Mouse (Mus musculus) lung, postnatal 36 days (tissue): ENCODE measurements around the gene Cpt1c.

Experiments used
- DNase-seq: peaks from one replicate; pipeline ENCODE4 v3.0.0; 2022; ENCODE audit warnings: mixed read lengths

Cpt1c gene

DNA sequence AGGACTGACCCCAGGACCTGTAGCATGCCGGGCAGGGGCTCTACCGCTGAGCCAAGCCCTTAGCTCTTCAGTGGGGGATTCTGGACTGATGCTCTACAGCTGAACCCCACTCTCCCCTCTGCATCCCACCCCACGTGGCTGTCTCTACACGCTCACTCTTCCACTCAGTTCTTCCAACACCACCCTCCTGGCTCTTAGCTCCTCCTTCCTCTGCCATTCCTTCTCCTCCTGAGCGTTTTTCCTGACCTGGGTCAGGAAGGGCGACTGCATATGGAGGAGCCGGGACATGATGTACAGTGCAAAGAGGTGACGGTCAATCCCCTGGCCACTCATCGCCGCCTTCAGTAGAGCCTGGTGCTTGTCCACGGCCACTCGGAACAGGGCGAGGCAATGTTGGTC is 14.1 kb downstream of the Cpt1c start:
- no peak for DNase-seq

- no peak for DNase-seq
These were observed 14.7 kb downstream of the Cpt1c start for GRCm38 (mm10) chr7:44959874-44960511.

GRCm38 (mm10) chr7:44959281-44959680 is 15.4 kb downstream of the Cpt1c start:
- no peak for DNase-seq

DNA sequence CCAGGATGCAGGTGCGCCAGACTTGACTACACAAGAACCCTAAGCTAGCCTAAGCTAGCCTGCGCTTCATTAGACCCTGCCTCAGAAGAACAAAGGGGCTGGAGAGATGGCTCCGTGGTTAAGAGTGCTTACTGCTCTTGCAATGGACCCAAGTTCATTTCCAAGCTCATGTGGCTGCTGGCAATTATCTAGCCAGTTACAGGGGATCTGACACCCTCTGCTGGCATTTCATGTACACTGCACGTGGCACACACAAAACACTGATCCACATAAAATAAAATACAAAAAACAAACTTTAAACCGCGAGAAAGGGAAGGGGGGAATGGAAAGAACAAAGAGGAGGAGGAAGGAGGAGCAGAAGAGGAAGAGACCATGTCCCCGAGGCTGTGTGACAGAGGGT is 16.4 kb downstream of the Cpt1c start:
- peak; percentile 69 for DNase-seq

DNA sequence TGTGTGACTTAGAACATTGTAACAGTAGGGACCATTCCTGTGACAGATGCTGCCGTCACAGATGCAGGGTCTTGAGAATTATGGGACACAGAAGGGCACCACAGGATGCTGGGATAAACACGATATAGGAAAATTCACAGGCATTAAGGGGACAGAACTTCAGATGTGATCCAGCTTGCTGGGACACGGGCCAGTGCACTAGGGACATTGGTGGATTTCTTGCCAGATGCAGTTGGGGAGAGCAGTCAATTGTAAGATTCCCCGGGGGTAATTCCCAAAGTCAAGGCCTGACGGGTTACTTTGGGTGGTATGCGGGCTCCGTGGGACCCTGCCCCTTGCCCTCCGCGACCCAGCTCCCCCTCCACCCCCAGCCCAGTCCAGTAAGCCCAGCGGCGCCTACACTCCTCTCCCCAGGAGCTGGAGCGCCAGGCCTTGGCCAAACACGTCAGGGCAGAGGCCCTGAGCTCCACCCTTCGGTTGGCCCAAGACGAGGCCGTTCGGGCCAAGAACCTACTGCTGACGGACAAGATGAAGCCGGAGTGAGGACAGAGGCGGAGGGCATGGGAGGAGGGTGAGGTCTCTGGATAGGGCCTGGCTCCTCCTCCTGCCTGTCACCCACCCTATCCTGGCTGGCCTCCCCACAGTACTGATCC is 17.3 kb downstream of the Cpt1c start:
- peak; percentile 69 for DNase-seq

DNA sequence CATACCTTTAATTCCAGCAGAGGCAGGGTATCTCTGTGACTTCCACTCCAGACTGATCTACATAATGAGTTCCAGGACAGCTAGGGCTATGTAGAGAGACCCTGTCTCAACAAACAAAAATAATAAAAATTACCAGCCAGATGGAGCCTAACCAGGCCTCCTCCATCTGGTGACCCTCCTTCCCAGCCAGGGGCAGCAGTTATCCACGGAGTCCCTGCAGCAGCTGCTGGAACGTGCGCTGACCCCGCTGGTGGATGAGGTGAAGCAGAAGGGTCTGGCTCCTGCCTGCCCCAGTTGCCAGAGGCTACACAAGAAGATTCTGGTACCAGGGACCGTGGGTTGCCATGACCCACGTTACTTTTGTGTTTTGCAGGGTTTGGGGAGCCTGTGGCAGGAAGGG is 18.4 kb downstream of the Cpt1c start:
- no peak for DNase-seq

GRCm38 (mm10) chr7:44955628-44956027 is 19.0 kb downstream of the Cpt1c start:
- DNase-seq = peak; percentile 44

DNA sequence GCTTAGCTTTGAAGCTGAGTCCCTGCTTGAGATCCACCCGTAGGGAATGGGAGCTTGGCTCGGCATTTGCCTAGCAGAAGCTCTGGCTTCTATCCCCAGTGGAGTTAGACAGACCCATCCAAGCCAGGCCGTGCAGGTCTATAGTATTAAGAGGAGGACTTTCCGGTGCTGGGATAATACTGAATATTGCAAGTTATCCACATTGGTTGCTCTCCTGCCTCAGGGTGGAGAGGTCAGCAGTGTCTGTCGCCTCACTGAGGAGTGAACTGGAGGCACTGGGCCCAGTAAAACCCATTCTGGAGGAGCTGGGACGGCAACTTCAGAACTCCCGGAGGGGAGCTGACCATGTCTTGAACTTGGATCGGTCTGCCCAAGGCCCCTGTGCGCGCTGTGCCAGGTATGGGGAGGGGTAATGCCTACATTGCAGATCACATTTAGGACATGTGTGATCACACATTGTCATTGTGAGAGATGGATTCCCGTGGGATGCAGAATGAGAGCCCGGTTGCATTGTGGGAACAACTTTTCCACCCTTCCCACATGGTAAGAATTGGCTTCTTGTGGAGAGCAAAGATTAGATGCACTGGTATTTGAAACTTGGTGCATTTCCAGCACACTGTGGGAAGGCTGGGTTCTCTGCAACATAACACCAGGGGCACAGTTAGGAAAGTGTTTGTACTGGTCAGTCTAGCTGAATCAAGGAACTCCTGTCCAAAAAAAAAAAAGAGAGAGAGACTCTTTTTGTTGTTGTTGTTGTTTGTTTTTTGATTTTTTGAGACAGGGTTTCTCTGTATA is 20.4 kb downstream of the Cpt1c start:
- DNase-seq = no peak

DNA sequence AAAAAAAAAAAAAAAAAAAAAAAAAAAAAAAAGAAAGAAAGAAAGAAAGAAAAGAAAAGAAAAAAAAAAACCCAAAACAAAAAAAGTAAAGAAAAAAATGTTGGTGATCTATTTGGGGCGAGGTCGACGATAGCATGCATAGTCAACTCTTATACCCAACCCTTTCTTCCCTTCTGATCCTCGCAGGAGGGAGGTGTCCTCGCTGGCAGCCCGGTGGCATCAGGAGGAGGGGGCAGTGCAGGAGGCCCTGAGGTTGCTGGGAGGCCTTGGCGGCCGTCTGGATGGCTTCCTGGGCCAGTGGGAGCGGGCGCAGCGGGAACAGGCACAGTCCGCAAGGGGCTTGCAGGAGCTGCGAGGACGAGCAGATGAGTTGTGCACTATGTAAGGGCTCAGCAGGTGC is 21.1 kb downstream of the Cpt1c start:
- no peak for DNase-seq

DNA sequence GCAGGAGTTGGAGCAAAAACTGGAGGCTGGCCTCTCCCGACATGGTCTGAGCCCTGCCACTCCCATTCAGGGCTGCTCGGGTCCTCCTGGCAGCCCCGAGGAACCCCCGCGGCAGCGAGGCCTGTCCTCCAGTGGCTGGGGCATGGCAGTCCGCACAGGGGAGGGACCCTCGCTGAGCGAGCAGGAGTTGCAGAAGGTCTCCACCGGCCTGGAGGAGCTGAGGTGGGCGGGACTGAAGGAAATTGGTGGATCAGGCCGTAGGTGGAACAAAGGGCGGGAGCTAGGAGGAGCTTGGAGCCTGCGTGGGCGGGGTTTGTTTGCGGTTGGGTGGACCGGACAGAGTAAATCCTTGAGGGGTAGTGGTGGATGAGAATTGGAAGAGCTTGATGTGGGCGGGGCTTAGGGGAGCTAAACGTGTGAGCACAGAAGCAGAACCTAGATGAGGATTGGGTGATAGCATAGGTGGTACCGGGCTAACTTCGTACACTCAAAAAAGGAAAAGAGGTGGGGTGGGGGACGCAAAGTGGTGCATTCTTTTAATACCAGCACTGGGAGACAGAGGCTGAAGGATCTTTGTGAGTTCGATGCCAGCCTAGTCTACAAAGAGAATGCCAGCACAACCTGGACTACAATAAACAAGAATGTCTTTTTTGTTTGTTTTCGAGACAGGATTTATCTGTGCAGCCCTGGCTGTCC is 21.9 kb downstream of the Cpt1c start:
- DNase-seq = peak; percentile 98

DNA sequence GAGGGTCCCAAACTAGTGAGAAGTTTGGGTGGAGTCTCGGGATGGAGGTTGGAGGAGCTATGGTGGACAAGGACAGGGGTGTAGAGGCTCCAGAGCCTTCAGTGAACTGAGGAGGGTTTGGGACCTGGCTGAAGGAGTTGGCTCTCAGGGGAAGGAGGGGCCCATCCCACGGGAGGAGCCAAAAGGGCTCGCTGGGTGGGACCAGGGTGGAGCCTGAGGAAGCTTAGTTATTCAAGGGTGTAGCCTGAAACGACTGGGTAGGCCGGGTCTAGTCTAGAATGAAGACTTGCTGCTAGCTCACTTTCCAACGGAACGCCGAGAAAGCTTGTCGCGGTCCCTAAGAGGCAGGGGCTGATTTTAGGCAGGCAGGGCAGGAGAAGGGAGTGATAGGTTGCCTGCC is 22.7 kb downstream of the Cpt1c start:
- peak; percentile 93 for DNase-seq

- DNase-seq = no peak
These were observed 24.7 kb downstream of the Cpt1c start for GRCm38 (mm10) chr7:44949922-44950321.

DNA sequence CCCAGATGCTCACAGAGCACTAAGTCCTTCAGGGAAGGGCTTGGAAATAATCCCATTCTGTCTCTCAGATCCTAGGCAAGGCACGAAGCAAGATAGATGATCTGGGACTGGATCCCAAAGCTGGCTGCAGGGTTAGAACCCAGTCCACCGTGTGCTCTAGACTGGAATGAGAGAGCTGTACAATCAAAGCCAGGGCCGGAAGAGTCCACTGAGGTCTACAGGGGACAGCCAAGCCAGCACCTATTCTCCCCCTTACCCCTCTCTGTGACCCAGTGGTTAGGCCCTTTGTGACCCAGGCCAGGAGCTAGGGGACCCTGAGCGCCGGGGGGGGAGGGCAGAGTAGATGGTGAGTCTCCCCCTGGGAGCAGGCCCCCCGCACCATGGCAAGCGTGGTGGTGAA is 31.7 kb downstream of the Cpt1c start, which contains the start of gene Tsks:
Tsks (plus strand) TSS at position 301 of the 400 bp plus-strand sequence.
- no peak for DNase-seq

DNA sequence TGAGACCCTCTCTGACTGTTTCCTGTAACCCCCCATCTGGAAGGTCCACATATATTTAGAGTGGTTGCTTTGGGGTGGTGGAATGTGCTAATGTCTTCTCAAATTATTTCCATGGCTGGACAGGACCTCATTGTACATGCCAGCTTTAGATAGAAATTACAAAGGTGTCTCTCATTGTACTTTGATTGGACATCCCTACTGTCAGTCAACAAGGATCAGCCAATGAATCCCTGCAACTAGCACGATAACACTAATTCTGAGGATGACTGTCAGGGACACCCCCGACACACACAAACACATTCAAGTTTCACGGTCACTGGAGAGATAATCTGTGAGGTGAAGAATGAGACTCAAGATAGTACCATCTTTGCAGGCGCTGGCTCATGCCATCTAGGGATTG is 36.0 kb downstream of the Cpt1c start:
- DNase-seq = no peak

DNA sequence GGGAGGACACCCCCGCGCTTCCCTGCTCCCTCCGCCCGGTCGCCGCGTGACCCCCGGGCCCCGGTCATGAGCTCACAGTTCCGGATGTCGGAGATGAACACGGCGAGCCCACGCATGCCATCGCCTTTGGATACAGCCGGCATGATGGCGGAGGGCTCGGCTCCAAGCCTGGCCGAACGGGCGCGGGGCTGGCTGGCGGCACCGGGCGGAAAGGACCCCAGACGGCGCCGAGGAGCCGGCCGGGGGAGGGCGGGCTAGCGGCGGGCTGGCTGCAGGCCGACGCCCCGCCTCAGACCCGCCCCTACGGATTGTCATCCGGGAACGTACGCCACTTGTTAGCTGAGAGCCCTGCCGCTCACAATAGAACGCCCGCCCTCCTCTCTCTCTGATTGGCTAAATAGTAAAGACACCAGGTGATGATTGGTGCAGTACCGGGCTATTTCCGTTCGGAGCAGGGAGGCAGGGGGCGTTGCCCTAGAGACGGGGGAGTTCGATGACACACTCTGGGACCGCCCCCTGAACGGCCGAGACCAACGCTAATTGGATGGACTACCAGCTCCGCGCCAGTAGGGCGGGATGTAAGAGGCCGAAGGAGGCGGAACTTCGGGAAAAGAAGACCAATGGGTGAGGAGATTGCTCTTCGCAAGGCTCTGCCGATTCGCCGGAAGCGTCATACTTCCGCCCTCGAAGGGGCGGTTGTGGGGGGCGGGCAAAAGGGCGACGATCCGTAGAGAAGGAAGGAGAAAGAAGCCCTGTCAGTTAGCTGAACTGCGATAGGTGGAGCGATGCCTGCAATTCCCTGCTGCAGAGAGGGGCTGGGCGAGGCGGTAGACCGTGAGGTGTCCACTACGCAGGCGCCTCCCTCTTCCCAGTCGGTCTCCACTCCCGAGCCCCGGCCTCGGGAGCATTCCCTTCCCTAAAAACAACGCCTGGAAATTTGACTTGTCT is 45.2 kb downstream of the Cpt1c start, which contains the start of gene Ap2a1:
Ap2a1 (minus strand) TSS at position 293 of the 948 bp plus-strand sequence.
- DNase-seq = peak; percentile 100

- no peak for DNase-seq
These were observed 46.1 kb downstream of the Cpt1c start for GRCm38 (mm10) chr7:44928570-44928969.

GRCm38 (mm10) chr7:44925468-44925867 is 49.2 kb downstream of the Cpt1c start:
- DNase-seq = peak; percentile 66

- no peak for DNase-seq
These were observed 52.1 kb downstream of the Cpt1c start for GRCm38 (mm10) chr7:44922530-44922929.

DNA sequence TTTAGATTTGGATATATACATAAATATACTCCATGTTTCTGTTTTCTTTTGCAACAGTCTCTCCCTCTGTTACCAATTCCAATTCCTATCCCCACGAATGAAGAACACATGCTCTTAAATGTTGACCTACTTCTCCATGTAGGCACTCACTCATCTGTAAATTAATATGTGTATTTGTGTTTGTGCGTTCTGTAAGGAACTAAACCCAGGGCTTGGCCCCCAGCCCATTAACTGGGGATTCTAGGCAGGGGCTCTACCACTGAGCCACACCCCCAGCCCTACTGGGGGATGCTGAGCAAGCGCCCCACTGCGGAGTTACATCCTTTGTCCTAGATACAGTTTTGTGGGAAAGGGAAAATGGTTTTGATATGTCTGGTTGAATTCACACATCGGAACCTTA is 55.5 kb downstream of the Cpt1c start:
- no peak for DNase-seq

GRCm38 (mm10) chr7:44918219-44918618 is 56.4 kb downstream of the Cpt1c start:
- no peak for DNase-seq

DNA sequence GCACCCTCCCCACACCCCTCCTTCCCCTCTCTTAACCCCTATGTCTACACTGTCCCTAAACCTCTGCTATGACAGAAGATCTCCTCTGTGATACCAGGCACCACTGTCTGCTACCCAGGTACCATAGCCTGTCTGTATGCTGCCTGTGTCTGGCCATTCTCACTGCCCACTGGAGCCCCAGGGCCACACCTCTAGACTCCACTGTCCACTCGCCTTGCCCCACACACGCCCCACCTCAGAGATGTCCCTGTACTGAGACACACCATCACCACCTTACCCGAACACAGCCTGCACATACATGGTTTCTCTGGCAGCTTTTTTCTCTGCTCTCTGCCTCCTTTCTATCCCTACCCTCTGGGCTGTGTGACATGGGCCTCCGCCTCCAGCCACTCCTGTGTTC is 57.8 kb downstream of the Cpt1c start:
- no peak for DNase-seq

- no peak for DNase-seq
These were observed 58.5 kb downstream of the Cpt1c start for GRCm38 (mm10) chr7:44916191-44916590.
